Mouse (Mus musculus) hindbrain, embryonic 15.5 days (tissue): ENCODE measurements around the gene Ikzf1. TPM values are rescaled to one million over a fixed set of nuclear protein-coding genes. Genes with fewer than 3 reads are reported as not detected.

Experiments used
- ATAC-seq: fragments of 200-750 bp; cut with Nextera tagmentation; 2 replicates; pipeline ENCODE4 v1.8.0; 2017; ENCODE audit warnings: low read depth, moderate number of reproducible peaks, moderate TSS enrichment; ENCODE audit not compliant: low FRiP score
- H3K27ac ChIP-seq: fragments of 300-500 bp; sonication (generic); replicated peaks from 2 replicates; pipeline ENCODE4 v1.5.1; 2015; ENCODE audit warnings: mild to moderate bottlenecking, inconsistent platforms
- H3K27me3 ChIP-seq: fragments of 300-500 bp; sonication (generic); 2 replicates; pipeline ENCODE4 v1.6.1; 2015; ENCODE audit warnings: control low read depth, inconsistent platforms
- H3K36me3 ChIP-seq: fragments of 300-500 bp; sonication (generic); 2 replicates; pipeline ENCODE4 v1.6.1; 2015; ENCODE audit warnings: control low read depth, inconsistent platforms
- H3K4me1 ChIP-seq: fragments of 300-500 bp; sonication (generic); replicated peaks from 2 replicates; pipeline ENCODE4 v1.6.1; 2015; ENCODE audit warnings: control low read depth, inconsistent platforms
- H3K4me2 ChIP-seq: fragments of 300-500 bp; sonication (generic); 2 replicates; pipeline ENCODE4 v1.6.1; 2015; ENCODE audit warnings: moderate library complexity, mild to moderate bottlenecking, inconsistent platforms
- H3K4me3 ChIP-seq: fragments of 300-500 bp; sonication (generic); 2 replicates; pipeline ENCODE4 v1.5.1; 2015; ENCODE audit warnings: mild to moderate bottlenecking, inconsistent platforms
- H3K9ac ChIP-seq: fragments of 300-500 bp; sonication (generic); 2 replicates; pipeline ENCODE4 v1.6.1; 2015; ENCODE audit warnings: inconsistent platforms
- H3K9me3 ChIP-seq: fragments of 300-500 bp; sonication (generic); 2 replicates; pipeline ENCODE4 v1.6.1; 2016; ENCODE audit warnings: control low read depth, inconsistent platforms
- WGBS: fragments of 180-500 bp; shearing (Covaris S2); methylation state at CpG from one replicate; pipeline ENCODE4 v1.1.7; 2015; 5-methylcytosine and 5-hydroxymethylcytosine counted together
- polyA plus RNA-seq: library from polyadenylated mRNA; unstranded; fragments of >200 nt; fragmentation: Nextera tagmentation; extraction: Ambion mirVana; gene quantifications from 2 replicates; pipeline ENCODE4 v1.2.1, GENCODE M21; 2015

Gene Ikzf1
- polyA plus RNA-seq, 1 experiment from 2014 or later, result 1.2 TPM

DNA sequence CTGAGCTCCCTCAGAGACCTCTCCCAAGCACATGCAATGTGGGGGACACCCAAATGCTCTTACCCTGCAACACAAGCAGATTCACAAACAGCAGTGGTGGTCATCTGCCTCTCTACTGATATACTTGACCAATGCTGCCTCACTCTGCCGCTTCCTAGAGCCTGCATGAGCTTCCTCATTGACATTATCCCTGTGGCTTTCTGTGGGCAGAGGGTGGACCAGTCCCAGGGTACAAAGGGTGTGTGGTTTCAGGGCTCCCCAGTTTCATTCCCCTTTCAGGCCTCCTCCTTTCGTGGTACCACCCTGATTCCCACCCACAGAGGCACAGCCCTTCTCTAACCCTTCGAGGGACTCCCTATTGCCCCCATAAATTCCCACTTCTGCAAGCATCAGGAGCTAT is 92.4 kb downstream of the Ikzf1 start:
- no peak overlapping the region for H3K4me3 ChIP-seq
- H3K9ac ChIP-seq, result no peak overlapping the region
- no peaks in the 10 kb centered on the region for H3K27me3 ChIP-seq
- no peaks in the 10 kb centered on the region for H3K4me1 ChIP-seq
- WGBS, result 84% methylated on average over 3 of the region's 3 CpGs
- H3K9me3 ChIP-seq, result no peaks in the 10 kb centered on the region
- no peak for ATAC-seq
- no peak overlapping the region for H3K4me2 ChIP-seq
- no peak overlapping the region for H3K27ac ChIP-seq
- H3K36me3 ChIP-seq, result no peaks in the 10 kb centered on the region

DNA sequence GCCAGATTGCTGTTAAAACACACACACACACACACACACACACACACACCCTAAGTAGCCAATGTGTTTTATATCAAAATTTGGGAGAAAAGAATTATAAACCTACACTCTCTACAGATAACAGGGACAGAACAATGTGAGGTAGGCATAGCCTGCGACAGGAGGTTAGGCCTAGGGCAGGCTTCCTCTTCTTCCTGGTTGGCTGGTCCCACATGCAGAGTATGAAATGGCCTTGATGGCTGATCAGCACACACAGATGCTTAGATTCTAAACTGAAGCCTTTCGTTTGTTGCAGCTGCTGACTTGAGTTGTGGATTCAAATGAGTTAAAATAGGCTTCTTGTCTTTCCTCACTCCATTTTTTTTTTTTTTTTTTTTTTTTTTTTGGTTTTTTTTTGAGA is 93.0 kb downstream of the Ikzf1 start:
- no peaks in the 10 kb centered on the region for H3K27me3 ChIP-seq
- WGBS, result 89% methylated on average over 2 of the region's 2 CpGs
- H3K4me1 ChIP-seq, result no peaks in the 10 kb centered on the region
- no peaks in the 10 kb centered on the region for H3K9me3 ChIP-seq
- no peak overlapping the region for H3K27ac ChIP-seq
- H3K4me2 ChIP-seq, result no peak overlapping the region
- no peak overlapping the region for H3K9ac ChIP-seq
- no peak overlapping the region for H3K4me3 ChIP-seq
- ATAC-seq, result no peak
- no peaks in the 10 kb centered on the region for H3K36me3 ChIP-seq

DNA sequence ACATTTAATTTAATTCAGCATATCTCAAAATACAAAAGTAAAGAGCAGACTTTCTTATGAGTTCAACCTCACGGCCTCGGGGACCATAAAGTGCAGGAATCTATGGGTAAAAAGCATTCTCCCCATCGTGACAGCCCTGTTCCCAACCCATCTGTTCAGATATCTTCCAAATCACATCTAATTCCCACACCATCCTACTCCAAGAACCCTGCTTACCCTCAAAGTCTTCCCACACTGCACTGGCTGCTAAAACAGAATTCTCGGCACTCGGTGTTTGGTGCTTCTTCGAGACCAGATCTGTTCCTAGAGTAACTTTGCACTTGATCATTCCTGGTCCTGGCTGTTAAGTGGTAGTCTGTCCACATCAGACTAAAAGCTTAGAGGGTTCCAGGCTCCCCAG is 93.5 kb downstream of the Ikzf1 start:
- WGBS, result 95% methylated on average over 6 of the region's 6 CpGs
- Histone ChIP-seq H3K27ac (no peak overlapping the region), H3K27me3 (no peaks in the 10 kb centered on the region), H3K36me3 (no peaks in the 10 kb centered on the region), H3K4me1 (no peaks in the 10 kb centered on the region), H3K9me3 (no peaks in the 10 kb centered on the region), H3K4me2 (no peak overlapping the region), H3K9ac (no peak overlapping the region), H3K4me3 (no peak overlapping the region)
- no peak for ATAC-seq

DNA sequence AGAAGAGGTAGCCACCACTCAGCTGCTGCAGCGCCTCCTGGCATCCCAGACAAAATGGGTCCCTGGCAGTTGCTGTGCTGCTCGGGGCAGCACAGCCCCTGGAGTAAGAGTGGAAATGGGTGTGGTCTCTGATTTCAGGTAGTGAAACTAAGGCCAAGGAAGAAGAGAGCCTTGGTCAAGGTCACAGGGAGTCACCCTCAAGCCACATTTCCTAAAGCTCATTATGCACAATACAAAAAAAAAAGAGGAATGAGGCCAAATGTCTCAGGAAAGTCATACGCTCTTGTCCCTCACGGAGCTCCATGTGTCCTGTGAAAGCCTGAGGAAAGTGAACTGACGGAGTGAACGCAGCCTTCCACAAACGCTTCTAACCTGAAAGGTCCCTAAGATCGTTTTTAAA is 96.9 kb downstream of the Ikzf1 start:
- WGBS, result 90% methylated on average over 8 of the region's 8 CpGs
- H3K4me3 ChIP-seq, result no peak overlapping the region
- no peaks in the 10 kb centered on the region for H3K9me3 ChIP-seq
- no peaks in the 10 kb centered on the region for H3K36me3 ChIP-seq
- H3K27me3 ChIP-seq, result no peaks in the 10 kb centered on the region
- no peaks in the 10 kb centered on the region for H3K4me1 ChIP-seq
- no peak overlapping the region for H3K27ac ChIP-seq
- no peak overlapping the region for H3K4me2 ChIP-seq
- H3K9ac ChIP-seq, result no peak overlapping the region
- no peak for ATAC-seq

DNA sequence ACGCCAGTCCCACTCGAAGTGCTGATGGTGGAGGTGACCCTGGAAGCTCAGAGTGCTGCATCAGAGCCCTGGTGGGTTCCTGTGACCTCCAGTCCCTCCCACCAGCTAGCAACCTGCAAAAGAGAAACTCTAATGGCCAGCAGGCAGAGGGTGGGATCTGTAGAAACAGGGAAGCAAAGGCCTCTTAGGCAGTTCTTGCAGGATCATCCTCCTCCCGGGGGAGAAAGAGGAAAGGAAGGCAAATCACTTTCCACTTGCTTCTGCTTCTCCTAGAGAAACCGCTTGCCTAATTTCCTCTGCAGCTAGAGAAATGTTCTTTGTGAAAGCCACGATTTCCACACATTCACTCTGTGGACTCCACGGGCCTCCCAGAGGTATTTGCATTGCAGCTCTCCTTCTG is 100.7 kb downstream of the Ikzf1 start:
- Histone ChIP-seq H3K27me3 (no peaks in the 10 kb centered on the region), H3K9me3 (no peaks in the 10 kb centered on the region), H3K36me3 (no peaks in the 10 kb centered on the region), H3K4me1 (no peaks in the 10 kb centered on the region), H3K4me2 (no peak overlapping the region), H3K27ac (no peak overlapping the region), H3K9ac (no peak overlapping the region), H3K4me3 (no peak overlapping the region)
- WGBS, result 71% methylated on average over 6 of the region's 6 CpGs
- no peak for ATAC-seq

DNA sequence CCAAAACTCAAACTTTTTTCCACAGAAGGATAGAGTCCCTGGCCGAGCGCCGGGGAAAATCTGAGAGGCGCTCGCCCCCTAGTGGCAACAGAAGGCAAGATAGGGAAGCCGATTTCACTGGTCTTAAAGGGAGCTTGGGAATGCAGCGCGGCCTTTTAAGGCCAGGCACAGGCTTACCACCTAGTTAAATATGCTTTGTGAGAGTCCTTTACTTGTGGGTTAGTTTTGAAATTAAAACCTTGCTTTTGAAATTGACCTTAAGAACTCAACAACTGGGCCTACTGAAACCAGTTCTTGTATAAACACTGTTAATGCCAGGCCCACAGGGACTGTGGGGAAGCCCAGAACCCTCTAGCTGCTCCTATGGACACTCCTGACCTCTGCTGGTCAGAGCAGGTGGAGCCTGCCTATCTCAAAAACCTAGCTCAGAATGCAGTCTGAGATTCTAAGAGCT is 103.7 kb downstream of the Ikzf1 start:
- Histone ChIP-seq H3K36me3 (no peaks in the 10 kb centered on the region), H3K27ac (no peak overlapping the region), H3K4me1 (no peaks in the 10 kb centered on the region), H3K4me2 (peak overlapping the region; percentile 45), H3K4me3 (0 out of 2 replicates have a peak overlapping the region, but pooled peaks have one; percentile 12), H3K27me3 (no peaks in the 10 kb centered on the region), H3K9ac (no peak overlapping the region), H3K9me3 (no peaks in the 10 kb centered on the region)
- peak; percentile 96 for ATAC-seq
- under 1% methylated on average over 8 of the region's 8 CpGs for WGBS

DNA sequence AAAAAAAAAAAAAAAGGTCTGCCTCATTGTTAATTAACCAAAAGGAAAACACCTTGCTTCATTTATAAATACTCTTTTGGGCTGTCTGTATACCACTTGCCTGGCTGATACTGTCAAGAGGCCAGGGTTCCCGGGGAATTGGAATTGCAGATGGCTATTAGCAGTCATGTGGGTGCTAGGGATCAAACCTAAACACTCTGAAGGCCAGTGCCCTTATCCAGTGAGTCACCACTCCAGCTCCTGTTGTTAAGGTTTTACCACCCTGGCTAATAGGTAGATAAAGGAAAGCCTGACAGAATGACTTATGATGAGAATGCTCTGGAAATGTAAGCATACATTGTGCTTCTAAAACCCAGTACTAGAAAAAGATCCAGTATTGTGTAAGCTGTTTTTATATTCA is 109.8 kb downstream of the Ikzf1 start:
- 93% methylated on average over 1 of the region's 1 CpGs for WGBS
- Histone ChIP-seq H3K4me1 (no peaks in the 10 kb centered on the region), H3K4me3 (no peak overlapping the region), H3K9me3 (no peaks in the 10 kb centered on the region), H3K27me3 (no peaks in the 10 kb centered on the region), H3K4me2 (no peak overlapping the region), H3K9ac (no peak overlapping the region), H3K27ac (no peak overlapping the region), H3K36me3 (no peaks in the 10 kb centered on the region)
- no peak for ATAC-seq

DNA sequence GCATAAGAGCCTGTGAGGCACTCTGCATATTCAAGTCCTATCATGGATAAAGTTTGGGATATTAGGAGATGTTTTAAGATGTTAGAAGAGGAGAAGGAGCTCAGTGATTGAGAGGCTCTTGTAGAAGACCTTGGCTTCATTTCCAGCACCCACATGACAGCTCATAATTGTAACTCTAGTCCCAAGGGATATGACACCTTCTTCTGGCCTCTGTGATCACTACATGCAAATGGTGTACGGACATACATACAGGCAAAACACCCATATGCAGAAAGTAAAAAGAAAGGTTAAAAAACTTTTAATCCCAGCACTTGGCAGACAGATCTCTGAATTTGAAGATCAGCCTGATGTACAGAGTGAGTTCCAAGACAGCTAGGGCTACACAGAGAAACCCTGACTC is 113.9 kb downstream of the Ikzf1 start:
- H3K36me3 ChIP-seq, result peaks cover 14% of the 10 kb centered on the region
- no peak overlapping the region for H3K4me2 ChIP-seq
- H3K9me3 ChIP-seq, result no peaks in the 10 kb centered on the region
- H3K27me3 ChIP-seq, result no peaks in the 10 kb centered on the region
- H3K9ac ChIP-seq, result no peak overlapping the region
- no peak overlapping the region for H3K27ac ChIP-seq
- H3K4me3 ChIP-seq, result no peak overlapping the region
- ATAC-seq, result no peak
- WGBS, result 86% methylated on average over 1 of the region's 1 CpGs
- H3K4me1 ChIP-seq, result no peaks in the 10 kb centered on the region

DNA sequence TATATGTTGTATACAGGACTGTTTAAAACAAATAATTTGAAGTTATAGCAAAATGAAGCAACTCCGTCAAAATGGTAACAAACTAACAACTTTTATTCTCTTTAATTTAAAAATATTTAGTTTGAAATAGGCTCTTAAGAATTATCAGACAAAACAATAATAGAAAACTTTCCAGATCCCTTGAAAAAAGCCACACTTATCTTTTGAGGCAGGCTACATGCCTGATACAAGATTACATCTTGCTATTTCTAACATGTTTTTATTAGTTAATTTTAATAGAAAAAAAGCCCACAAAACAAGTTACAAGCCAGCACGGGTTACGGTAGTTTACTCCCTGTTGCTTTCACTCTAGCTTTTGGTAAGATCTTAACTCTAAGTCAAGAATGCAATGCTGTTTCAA is 115.5 kb downstream of the Ikzf1 start:
- WGBS, result 94% methylated on average over 3 of the region's 3 CpGs
- Histone ChIP-seq H3K27ac (no peak overlapping the region), H3K36me3 (peaks cover 14% of the 10 kb centered on the region), H3K9me3 (no peaks in the 10 kb centered on the region), H3K9ac (no peak overlapping the region), H3K4me1 (no peaks in the 10 kb centered on the region), H3K27me3 (no peaks in the 10 kb centered on the region), H3K4me3 (no peak overlapping the region), H3K4me2 (no peak overlapping the region)
- ATAC-seq, result no peak

DNA sequence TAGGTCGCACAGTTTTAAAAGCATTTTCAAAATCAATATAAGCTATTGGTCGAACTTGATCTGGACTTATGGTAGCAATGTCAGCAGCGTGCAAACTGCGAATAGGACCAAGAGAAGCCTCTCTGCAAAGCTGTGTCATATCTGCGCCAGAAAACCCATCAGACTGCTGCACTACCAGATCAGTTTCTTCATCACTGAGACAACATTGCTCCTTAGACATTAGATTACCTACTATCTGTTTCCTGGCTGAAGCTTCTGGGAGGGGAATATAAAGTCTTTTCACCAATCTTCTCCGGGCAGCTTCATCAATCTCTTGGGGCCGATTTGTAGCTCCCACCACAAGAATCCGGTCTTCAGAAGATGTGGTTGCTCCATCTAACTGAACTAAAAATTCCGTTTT is 116.3 kb downstream of the Ikzf1 start:
- peaks cover 14% of the 10 kb centered on the region for H3K36me3 ChIP-seq
- H3K27ac ChIP-seq, result no peak overlapping the region
- H3K9me3 ChIP-seq, result no peaks in the 10 kb centered on the region
- H3K27me3 ChIP-seq, result no peaks in the 10 kb centered on the region
- no peak overlapping the region for H3K4me2 ChIP-seq
- ATAC-seq, result no peak
- H3K9ac ChIP-seq, result no peak overlapping the region
- 96% methylated on average over 9 of the region's 9 CpGs for WGBS
- no peaks in the 10 kb centered on the region for H3K4me1 ChIP-seq
- no peak overlapping the region for H3K4me3 ChIP-seq

DNA sequence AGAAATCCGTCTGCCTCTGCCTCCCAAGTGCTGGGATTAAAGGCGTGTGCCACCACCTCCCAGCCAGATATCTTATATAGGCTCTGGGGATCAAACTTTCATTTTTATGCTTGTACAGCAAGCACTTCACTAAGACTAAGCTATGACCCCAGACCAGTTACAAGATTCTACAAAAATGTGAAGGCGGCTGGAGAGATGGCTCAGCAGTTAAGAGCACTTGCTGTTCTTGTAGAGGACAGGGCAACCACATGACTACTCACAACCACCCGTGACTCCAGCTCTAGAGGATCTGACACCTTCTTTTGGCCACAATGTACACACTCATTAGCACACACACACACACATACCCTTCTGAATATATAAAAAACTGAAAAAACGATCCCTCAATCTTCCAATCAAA is 119.6 kb downstream of the Ikzf1 start:
- 89% methylated on average over 5 of the region's 5 CpGs for WGBS

DNA sequence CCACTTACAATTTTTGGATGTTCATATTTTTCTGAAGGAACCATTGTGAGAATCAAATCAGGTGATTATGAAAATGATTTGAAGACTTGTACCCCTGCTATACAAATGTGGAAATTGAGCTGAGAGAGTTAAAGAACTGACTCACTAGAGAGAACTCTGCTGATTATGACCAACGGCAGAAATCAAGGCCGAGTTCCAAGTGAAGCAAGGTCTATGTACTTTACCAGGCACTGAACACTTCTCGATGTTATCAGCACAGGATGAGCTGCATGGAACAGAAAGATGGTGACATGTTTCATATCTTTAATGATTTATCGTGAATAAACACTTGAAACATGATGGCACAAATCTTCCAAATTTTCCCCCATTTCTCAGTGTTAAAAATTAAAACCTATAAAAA is 121.1 kb downstream of the Ikzf1 start:
- H3K4me3 ChIP-seq, result no peak overlapping the region
- no peak overlapping the region for H3K27ac ChIP-seq
- no peaks in the 10 kb centered on the region for H3K27me3 ChIP-seq
- no peak for ATAC-seq
- H3K9me3 ChIP-seq, result no peaks in the 10 kb centered on the region
- H3K4me2 ChIP-seq, result no peak overlapping the region
- peaks cover 11% of the 10 kb centered on the region for H3K4me1 ChIP-seq
- WGBS, result 97% methylated on average over 4 of the region's 4 CpGs
- H3K9ac ChIP-seq, result no peak overlapping the region
- H3K36me3 ChIP-seq, result peaks cover 12% of the 10 kb centered on the region

More for the DNA sequence above, 119.6 kb downstream of the Ikzf1 start:
- H3K27ac ChIP-seq, result no peak overlapping the region
- peaks cover 6% of the 10 kb centered on the region for H3K4me1 ChIP-seq
- peaks cover 14% of the 10 kb centered on the region for H3K36me3 ChIP-seq
- H3K27me3 ChIP-seq, result no peaks in the 10 kb centered on the region
- H3K4me2 ChIP-seq, result no peak overlapping the region
- no peak overlapping the region for H3K4me3 ChIP-seq
- H3K9me3 ChIP-seq, result no peaks in the 10 kb centered on the region
- no peak for ATAC-seq
- no peak overlapping the region for H3K9ac ChIP-seq

DNA sequence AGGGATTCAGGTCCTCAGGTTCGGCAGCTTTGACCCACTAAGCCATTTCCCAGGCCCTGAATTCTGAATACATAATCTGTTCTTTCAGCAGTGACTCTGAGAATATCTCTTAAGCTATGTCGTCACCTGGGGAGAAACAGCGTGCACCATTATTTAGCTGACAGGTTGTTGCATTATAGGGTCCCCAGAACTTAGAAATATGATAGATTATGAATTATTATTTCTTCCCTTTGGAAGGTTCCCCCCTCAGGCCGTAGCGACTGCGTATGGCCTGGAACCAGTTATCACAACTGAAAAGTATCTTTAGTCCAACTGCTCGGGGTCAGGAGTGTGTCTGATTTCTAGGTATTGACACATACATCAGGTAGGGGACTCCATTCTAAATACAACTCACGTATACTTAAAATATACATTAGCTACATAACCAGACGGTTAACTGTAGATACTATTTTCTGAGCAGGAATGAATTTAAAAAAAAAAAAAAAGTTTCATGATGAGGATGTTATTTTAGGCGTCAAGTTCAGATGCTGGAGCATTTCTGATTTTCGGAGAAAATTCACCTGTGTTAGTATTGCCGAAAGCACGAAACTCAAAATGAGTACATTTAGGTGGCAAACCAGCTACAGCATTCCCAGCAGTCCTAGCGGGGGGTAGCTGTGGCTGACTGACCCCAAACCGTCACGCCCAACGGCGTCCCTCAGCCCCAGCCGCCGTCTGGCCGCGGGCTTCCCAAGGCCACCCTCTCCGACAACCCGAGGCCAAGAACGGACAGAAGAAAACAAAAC is 123.4 kb downstream of the Ikzf1 start:
- Histone ChIP-seq H3K4me3 (peak overlapping the region; percentile 60), H3K9ac (peak overlapping the region; percentile 53), H3K27ac (peak overlapping the region; percentile 92), H3K4me1 (peaks cover 13% of the 10 kb centered on the region), H3K9me3 (no peaks in the 10 kb centered on the region), H3K27me3 (no peaks in the 10 kb centered on the region), H3K4me2 (peak overlapping the region; percentile 81), H3K36me3 (no peaks in the 10 kb centered on the region)
- 12% methylated on average over 25 of the region's 25 CpGs for WGBS
- no peak; the same call in 1 of the 2 replicates for ATAC-seq
